Mouse (Mus musculus) fibroblast of lung, adult 2 months (primary cell): Measurements from ENCODE around the gene Pdzd2.
"Not testable (repeated sequence)": the region's sequence is repeated elsewhere in the genome, so short reads cannot be mapped to it uniquely, and the experiment has no call there.

Experiments
- DNase-seq: peaks from one replicate; pipeline ENCODE4 v3.0.0-alpha.2; 2011; ENCODE audit warnings: low read depth

The Pdzd2 gene

GRCm38 (mm10) chr15:12376491-12377069 is 363.1 kb downstream of the Pdzd2 start:
- DNase-seq: no peak

DNA sequence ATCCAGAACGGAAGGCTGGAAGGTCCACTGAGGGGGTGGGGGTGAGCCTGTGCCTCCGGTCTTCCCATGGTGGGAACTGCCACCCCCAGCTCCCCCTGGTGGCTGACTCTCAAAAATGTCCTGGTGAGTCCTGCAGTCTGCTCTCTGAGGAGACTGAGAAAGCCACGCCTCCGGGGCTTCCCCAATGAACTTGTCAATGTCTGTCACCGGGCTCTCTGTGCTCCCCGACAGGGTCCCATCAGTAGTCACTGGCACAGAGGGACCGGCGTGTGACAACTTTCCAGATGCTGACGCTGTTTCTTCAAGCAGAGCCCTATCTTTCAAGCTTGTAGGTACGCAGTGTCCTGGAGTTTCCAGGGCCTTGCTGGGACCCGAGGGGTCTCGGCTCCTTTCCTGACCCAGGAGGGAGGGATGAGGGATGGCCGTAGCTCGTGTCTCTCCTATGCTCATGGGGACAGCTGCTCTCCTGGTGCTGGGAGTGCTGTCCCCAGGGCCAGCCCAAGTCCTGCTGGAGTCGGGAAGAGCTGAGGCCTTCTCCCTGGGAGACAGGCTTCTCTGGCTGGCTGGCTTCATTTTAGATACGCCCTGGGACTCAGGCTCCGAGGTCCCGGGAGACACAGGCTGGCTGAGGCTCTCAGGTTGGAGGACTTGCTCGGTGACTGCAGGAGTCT is 363.9 kb downstream of the Pdzd2 start:
- DNase-seq: peak; percentile 60

DNA sequence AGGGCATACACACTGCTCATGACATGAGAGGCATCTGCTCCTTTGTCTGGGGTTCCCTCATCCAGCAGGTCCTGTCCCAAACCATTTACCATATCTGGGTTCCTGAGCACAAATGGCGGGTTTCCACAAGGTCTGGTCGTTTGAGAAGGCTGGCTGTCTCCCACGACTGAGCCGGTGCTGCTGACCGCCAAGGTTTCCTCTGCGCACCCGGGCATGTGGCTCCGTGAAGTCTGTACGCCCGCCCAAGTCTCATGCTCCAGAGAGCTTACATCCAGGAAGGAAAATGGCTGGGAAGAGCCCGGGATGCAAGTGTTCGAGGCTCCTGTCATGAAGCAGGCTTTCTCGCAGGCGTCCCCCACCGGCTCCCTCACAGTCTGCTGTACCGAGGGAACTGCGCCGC is 364.8 kb downstream of the Pdzd2 start:
- DNase-seq: no peak

DNA sequence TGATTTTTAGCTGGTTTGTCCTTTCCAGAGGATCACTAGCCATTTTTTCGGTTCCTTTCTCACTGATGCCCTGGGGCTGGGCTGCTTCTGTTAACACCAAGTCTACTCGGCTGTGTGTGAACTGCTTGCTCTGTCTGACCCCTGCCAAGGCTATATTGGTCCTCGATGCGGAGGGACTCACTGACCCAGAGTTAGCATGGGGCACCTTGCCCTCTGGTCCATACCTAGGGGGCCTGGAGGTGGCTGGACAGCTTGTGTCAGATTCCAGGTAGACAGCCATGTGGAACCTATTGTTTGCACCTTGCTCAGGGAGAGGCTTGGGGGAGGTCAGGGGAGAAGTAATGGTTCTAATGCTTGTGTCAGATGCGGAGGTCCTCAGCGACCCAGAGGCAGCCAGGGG is 365.8 kb downstream of the Pdzd2 start:
- no peak for DNase-seq

DNA sequence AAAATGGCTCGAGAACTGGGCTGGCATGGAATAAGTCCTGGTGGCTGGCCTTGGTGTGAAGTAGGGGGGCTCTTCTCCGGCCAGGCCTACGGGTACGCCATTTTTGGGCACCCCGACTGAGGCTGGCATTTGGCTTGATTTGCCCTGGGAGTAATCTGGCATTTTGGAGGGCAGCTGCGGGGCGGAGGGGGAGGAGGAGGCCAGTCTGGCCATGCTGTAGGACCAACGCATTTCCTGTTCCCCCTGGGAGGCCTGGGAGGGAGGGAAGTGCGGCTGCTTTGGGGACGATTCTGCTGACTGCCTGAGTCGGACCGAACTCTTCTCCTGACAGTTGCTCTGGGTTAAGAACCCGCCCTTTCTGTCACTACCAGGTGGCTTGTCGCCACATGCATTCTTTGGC is 366.2 kb downstream of the Pdzd2 start:
- no peak for DNase-seq

DNA sequence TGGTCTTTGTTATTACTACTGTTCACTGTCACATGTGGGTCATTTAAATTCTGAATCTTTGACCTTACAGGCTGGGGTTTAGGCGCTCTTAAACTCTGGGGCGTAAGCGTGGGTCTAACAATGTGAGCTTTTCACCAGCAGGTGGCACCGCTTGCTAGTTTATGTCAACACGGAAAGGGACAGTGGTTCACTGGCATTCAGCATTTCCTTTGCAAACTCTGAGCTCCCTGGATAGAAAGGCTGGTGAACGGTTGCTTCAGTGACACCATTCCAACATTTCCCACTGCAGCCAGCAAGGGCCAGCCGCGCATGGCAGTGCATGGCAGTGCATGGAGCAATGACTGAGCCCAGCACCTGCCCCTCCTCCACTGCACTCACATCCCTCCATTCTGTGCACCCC is 368.5 kb downstream of the Pdzd2 start:
- DNase-seq: peak; percentile 37

- no peak for DNase-seq
Measured at GRCm38 (mm10) chr15:12370096-12370495, 369.6 kb downstream of the Pdzd2 start.

DNA sequence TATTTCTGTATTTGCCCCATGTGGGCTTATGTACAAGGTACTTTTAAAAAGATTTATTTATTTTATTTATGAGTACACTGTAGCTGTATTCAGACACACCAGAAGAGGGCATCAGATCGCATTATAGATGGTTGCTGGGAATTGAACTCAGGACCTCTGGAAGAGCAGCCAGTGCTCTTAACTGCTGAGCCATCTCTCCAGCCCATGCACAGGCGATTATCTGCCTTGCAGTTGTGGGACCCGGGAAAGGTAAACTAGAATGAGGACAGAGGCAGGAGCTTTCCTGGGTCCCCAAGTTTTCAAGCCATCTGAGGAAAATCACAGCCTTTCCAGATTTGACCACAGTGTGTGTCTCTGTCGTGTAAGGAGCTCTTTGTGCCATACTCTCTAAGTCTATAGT is 370.9 kb downstream of the Pdzd2 start:
- DNase-seq: no peak

DNA sequence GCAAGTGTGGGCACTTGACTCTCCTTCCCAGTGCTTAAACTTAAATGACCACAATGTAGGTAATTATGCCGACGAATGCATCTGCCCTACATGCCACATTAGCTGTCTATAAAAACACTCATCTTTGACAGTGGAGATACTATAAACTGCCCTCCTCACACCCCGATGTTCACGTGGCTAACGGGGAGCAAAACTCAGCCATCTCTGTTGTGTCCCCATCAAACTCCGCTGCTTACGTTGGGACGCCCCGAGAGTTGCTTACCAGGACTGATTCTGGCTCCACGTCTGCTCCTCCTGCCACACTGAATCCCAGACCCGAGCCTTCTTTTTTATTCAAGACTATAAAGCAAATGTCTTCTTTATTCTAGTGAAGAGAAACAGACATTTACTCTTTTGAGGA is 371.4 kb downstream of the Pdzd2 start:
- no peak for DNase-seq

- no peak for DNase-seq
Measured at GRCm38 (mm10) chr15:12367306-12368080, 372.2 kb downstream of the Pdzd2 start.

DNA sequence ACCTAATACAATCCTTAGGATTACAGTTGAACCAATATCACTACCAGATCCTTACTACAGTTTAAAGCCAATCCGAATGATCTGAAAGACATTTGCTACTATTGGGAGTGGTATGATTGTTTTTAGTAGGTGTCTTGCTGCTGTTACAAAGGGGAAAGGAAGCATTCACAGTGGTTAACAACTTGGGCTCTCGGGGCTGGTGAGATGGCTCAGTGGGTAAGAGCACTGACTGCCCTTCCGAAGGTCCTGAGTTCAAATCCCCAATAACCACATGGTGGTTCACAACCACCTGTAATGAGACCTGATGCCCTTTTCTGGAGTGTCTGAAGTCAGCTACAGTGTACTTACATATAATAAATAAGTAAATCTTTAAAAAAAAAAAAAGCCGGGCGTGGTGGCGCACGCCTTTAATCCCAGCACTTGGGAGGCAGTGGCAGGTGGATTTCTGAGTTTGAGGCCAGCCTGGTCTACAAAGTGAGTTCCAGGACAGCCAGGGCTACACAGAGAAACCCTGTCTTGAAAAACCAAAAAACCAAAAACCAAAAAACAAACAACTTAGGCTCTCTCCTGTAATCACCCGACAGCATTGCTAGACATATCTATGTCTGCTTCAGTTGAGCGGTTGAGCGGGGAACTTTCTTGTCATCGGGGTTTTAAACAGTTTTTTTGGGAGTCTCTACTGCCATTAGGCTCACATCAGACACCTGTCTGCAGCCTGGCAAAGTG is 373.0 kb downstream of the Pdzd2 start:
- DNase-seq: not testable (repeated sequence)

GRCm38 (mm10) chr15:12366072-12366469 is 373.7 kb downstream of the Pdzd2 start:
- no peak for DNase-seq

DNA sequence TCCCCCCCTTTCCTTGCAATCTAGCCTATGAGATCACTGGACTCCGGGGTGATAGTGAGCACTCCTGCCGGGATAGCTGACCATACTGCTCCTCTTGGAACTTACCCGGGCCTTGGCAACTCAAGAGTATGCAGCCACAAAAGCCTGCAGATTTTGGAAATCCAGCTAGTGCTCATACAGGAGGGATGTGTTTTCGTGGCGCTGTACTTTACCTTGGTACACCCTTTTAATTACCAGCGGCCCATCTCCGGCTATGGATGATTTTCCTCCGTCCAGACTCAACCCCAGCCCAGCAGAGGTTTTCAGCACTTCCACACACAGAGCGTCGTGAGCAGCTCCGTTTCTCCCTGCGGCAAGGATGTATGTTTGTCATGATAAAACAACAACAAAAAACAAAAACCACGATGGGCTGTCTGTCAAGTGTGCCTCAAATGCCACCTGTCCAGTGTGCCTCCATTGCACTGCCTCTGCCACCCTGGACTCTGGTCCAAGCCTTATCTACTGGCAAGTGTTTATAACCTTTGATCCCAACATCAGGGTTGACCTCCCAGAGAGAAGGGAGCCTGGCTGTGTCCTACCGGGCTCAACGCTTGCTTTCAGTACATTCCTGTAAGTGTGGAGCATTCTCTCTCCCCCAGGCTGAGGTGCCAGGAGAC is 374.2 kb downstream of the Pdzd2 start:
- no peak for DNase-seq

DNA sequence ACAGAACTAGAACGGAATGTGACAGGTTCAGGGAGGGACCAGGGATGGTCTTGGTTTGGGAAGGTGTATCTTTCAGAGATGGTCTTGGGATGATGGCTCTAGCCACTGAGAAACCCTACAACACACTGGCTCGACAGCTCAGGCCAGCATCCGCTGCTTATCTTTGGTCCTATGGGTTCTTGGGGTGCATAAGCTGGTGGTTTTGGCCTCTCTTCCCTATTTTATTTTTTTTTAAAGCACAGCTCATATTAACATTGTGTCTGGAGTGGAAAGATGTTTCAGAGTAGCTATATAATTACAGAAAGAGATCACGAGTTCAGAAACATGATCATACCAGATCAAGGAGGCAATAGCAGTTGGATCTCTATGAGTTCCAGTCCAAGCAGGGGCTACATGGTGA is 375.6 kb downstream of the Pdzd2 start:
- no peak for DNase-seq

GRCm38 (mm10) chr15:12362701-12363040 is 377.1 kb downstream of the Pdzd2 start:
- no peak for DNase-seq

DNA sequence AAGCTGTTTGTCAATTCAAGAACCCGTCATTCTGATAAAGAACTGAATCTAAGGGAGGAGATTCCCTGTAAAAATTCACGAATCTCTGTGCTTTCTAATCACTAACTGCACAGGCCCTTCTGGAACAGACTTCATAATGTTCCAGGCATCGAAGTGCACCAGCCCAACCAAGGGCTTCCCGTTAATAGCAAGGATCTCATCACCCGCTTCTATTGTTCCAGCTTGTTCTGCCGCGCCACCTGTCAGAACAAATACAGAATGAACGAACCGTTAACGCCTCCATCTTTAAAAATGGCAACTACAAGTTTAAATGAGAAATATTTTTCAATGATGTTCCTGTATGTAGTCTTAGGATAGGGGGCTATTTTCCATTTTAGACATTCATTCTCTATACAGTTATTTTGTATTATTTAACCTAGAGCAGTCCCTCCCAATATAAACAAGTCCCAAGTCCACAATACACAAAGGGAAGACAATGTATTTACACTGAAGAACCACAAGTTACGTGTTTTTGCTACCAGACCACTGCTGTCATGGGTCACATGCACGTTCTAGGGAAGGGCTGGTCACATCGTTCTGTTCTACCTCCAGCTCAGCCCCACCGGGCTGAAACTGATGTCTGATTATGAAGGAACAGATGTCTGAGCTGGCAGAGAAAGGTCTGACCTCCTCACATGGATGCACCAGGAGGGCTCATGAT is 377.6 kb downstream of the Pdzd2 start:
- no peak for DNase-seq

- DNase-seq: no peak
Measured at GRCm38 (mm10) chr15:12360519-12361212, 379.1 kb downstream of the Pdzd2 start.

DNA sequence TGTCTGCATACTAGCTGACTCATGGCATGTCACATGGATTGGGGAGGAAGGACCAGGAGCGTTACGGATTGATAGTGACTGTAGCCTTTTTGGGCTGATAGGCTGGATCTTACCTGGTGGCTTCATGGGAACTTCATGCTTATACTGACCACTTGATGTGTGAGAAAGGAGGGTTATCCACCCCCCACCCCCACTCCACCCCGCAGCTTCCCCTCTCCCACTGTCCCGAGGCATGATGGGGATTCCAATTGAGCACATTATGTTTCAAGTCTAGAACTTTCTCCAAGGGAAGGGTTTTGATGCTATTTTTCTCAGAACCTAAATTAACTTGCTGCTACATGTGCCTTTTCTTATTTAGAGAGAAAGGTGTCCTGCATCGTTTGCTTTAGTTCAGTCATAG is 381.3 kb downstream of the Pdzd2 start:
- DNase-seq: no peak

DNA sequence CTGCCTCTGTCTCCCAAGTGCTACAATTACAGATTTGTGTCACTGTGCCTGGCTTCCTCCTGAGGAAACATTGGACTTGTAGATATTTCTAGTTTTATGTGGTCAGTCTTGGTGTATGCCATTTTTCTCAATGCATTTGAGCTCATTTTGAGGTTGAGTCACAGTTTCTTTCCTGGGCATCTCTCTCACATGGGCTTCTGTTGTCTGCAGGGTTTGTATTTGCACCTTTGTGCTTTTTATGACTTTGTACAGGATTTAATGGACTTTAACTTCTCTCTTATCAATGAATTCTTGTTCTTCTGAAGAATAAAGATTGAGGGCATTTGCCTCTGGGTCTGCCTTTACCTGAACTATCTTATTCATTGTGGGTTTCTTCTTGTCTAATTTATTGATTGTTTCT is 382.3 kb downstream of the Pdzd2 start:
- DNase-seq: no peak

GRCm38 (mm10) chr15:12355907-12356306 is 383.8 kb downstream of the Pdzd2 start:
- DNase-seq: no peak

DNA sequence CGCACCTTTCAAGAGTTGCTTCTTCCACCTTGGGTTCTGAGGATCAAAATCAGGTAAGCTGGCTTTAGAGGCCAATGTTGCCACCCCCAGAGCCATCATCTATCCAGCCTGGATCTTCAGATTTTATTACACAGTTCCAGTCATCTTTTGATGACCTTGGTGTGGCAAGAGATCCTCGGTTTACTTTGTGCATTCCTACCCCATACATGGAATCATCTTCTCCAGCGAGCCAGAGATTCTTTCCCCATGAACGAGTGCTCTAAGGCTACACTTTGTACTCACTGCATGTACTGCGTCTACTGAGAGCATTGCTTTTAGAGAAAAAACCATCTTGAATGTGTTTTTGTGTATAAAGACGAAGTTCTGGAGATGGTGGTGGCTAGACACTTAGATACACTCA is 384.5 kb downstream of the Pdzd2 start:
- DNase-seq: no peak
